Comparison of ENCODE assay signal across 22 mouse cellular contexts in genomic region chr4:93451357-93451756, GRCm38 (mm10).
"Had no signal": no experiment of that assay in that cellular context is flagged by ENCODE, and none has a peak within 500 bp of the region (broad histone marks: within the 10 kb centered on the region; RNA-seq: fewer than 3 reads in every experiment).

No protein-coding gene starts in this region.

- H3K9ac ChIP-seq: limb, embryonic 13.5 days; liver, embryonic 12.5 days; liver, embryonic 15.5 days; lung, embryonic 15.5 days; midbrain, embryonic 12.5 days had no signal

- H3K4me2 ChIP-seq: limb, embryonic 13.5 days; liver, embryonic 12.5 days; liver, embryonic 15.5 days; lung, embryonic 15.5 days; midbrain, embryonic 12.5 days had no signal

- H3K36me3 ChIP-seq: limb, embryonic 10.5 days; limb, embryonic 13.5 days; liver, embryonic 12.5 days; liver, embryonic 15.5 days; lung, embryonic 15.5 days; midbrain, embryonic 12.5 days had no signal

- H3K27ac ChIP-seq: limb, embryonic 10.5 days; limb, embryonic 13.5 days; liver, embryonic 12.5 days; liver, embryonic 15.5 days; lung, embryonic 15.5 days; midbrain, embryonic 12.5 days; stomach, postnatal 0 days had no signal

- H3K27me3 ChIP-seq: limb, embryonic 13.5 days; liver, embryonic 12.5 days; liver, embryonic 15.5 days; lung, embryonic 15.5 days; megakaryocyte, embryonic 14.5 days; midbrain, embryonic 12.5 days had no signal

- H3K4me1 ChIP-seq: limb, embryonic 10.5 days; limb, embryonic 13.5 days; liver, embryonic 12.5 days; liver, embryonic 15.5 days; lung, embryonic 15.5 days; megakaryocyte, embryonic 14.5 days; midbrain, embryonic 12.5 days had no signal

- ATAC-seq: intestine, embryonic 16.5 days; liver, embryonic 12.5 days had no signal

- H3K9me3 ChIP-seq: limb, embryonic 10.5 days; limb, embryonic 13.5 days; liver, embryonic 12.5 days; liver, embryonic 15.5 days; lung, embryonic 15.5 days; megakaryocyte, embryonic 14.5 days; midbrain, embryonic 12.5 days had no signal

- H3K4me3 ChIP-seq: limb, embryonic 10.5 days; limb, embryonic 13.5 days; liver, embryonic 12.5 days; liver, embryonic 15.5 days; lung, embryonic 15.5 days; megakaryocyte, embryonic 14.5 days; midbrain, embryonic 12.5 days; myocyte had no signal

- DNase-seq: kidney, adult 18-20 months; kidney, adult 9 months; kidney, postnatal 14 days; kidney, postnatal 4 days; liver; lung, adult 18-20 months; lung, postnatal 10 days; lung, postnatal 36 days; right cerebral cortex, postnatal 4 days; thymus, adult 2 months; thymus, postnatal 14 days; thymus, postnatal 4 days had no signal
